Mouse (Mus musculus): ENCODE data around the gene Ptgis. TPM values are rescaled to one million over a fixed set of nuclear protein-coding genes. Genes with fewer than 3 reads are reported as not detected.

Gene Ptgis
- polyA plus RNA-seq, 1 experiment from 2014 or later = 4.2 TPM

GRCm38 (mm10) chr2:167190076-167190399 is 50.4 kb downstream of the Ptgis start, which contains the start of gene Kcnb1:
Gene Kcnb1, minus strand, starts transcription at chr2:167190155.
- WGBS = under 1% methylated on average over 29 of the region's 41 CpGs
- Histone ChIP-seq H3K4me3 (ENCODE audit: low read length) (peak within 1 kb of the TSS; percentile 65), H3K4me2 (ENCODE audit: low read length) (peak within 1 kb of the TSS; percentile 79), H3K9ac (ENCODE audit: low read depth, low read length) (peak within 1 kb of the TSS; percentile 80), H3K36me3 (ENCODE audit: control insufficient read depth, insufficient read depth, low read length) (no peaks in the 10 kb centered on the region; the same call in 1 of the 2 replicates), H3K27ac (ENCODE audit: low read depth, low read length) (peak within 1 kb of the TSS; percentile 60), H3K27me3 (replicated peaks; ENCODE audit: control insufficient read depth, insufficient read depth, low read length) (peaks cover 12% of the 10 kb centered on the region), H3K9me3 (ENCODE audit: control insufficient read depth, low read length) (no peaks in the 10 kb centered on the region), H3K4me1 (ENCODE audit: control insufficient read depth, insufficient read depth, low read depth, low read length) (peaks cover 24% of the 10 kb centered on the region)
- peak; percentile 82 for ATAC-seq

- Histone ChIP-seq H3K27ac (ENCODE audit: low read depth, low read length) (peak overlapping the region; percentile 60; the same call in 1 of the 2 replicates), H3K4me2 (ENCODE audit: low read length) (peak overlapping the region; percentile 79), H3K36me3 (ENCODE audit: control insufficient read depth, insufficient read depth, low read length) (no peaks in the 10 kb centered on the region; the same call in 1 of the 2 replicates), H3K27me3 (replicated peaks; ENCODE audit: control insufficient read depth, insufficient read depth, low read length) (peaks cover 12% of the 10 kb centered on the region), H3K9ac (ENCODE audit: low read depth, low read length) (peak overlapping the region; percentile 80), H3K9me3 (ENCODE audit: control insufficient read depth, low read length) (no peaks in the 10 kb centered on the region), H3K4me3 (ENCODE audit: low read length) (peak overlapping the region; percentile 65), H3K4me1 (ENCODE audit: control insufficient read depth, insufficient read depth, low read depth, low read length) (peaks cover 24% of the 10 kb centered on the region)
- under 1% methylated on average over 42 of the region's 91 CpGs for WGBS
- peak; percentile 74 for ATAC-seq
Observed at GRCm38 (mm10) chr2:167189291-167190075, 50.9 kb downstream of the Ptgis start.

GRCm38 (mm10) chr2:167188315-167189207 is 51.8 kb downstream of the Ptgis start:
- peak overlapping the region; percentile 79 for H3K4me2 ChIP-seq (ENCODE audit: low read length)
- no peaks in the 10 kb centered on the region; the same call in 1 of the 2 replicates for H3K36me3 ChIP-seq (ENCODE audit: control insufficient read depth, insufficient read depth, low read length)
- peaks cover 27% of the 10 kb centered on the region for H3K4me1 ChIP-seq (ENCODE audit: control insufficient read depth, insufficient read depth, low read depth, low read length)
- H3K9me3 ChIP-seq (ENCODE audit: control insufficient read depth, low read length) = no peaks in the 10 kb centered on the region
- WGBS = 23% methylated on average over 47 of the region's 83 CpGs
- H3K9ac ChIP-seq (ENCODE audit: low read depth, low read length) = peak overlapping the region; percentile 80
- H3K4me3 ChIP-seq (ENCODE audit: low read length) = peak overlapping the region; percentile 65
- no peak overlapping the region for H3K27ac ChIP-seq (ENCODE audit: low read depth, low read length)
- no peak for ATAC-seq
- H3K27me3 ChIP-seq (replicated peaks; ENCODE audit: control insufficient read depth, insufficient read depth, low read length) = peaks cover 12% of the 10 kb centered on the region

- Histone ChIP-seq H3K4me1 (ENCODE audit: control insufficient read depth, insufficient read depth, low read depth, low read length) (peaks cover 27% of the 10 kb centered on the region), H3K4me2 (ENCODE audit: low read length) (peak overlapping the region; percentile 3; the same call in 1 of the 2 replicates)
- 72% methylated on average over 5 of the region's 5 CpGs for WGBS
Observed at GRCm38 (mm10) chr2:167187119-167187518, 53.3 kb downstream of the Ptgis start.

GRCm38 (mm10) chr2:167186544-167186943 is 53.9 kb downstream of the Ptgis start:
- H3K27me3 ChIP-seq (replicated peaks; ENCODE audit: control insufficient read depth, insufficient read depth, low read length) = peaks cover 9% of the 10 kb centered on the region
- no peaks in the 10 kb centered on the region; the same call in 1 of the 2 replicates for H3K36me3 ChIP-seq (ENCODE audit: control insufficient read depth, insufficient read depth, low read length)
- no peak overlapping the region for H3K9ac ChIP-seq (ENCODE audit: low read depth, low read length)
- no peak for ATAC-seq
- no peaks in the 10 kb centered on the region for H3K9me3 ChIP-seq (ENCODE audit: control insufficient read depth, low read length)
- H3K4me2 ChIP-seq (ENCODE audit: low read length) = no peak overlapping the region
- H3K4me3 ChIP-seq (ENCODE audit: low read length) = no peak overlapping the region
- peaks cover 27% of the 10 kb centered on the region for H3K4me1 ChIP-seq (ENCODE audit: control insufficient read depth, insufficient read depth, low read depth, low read length)
- 62% methylated on average over 10 of the region's 10 CpGs for WGBS
- no peak overlapping the region for H3K27ac ChIP-seq (ENCODE audit: low read depth, low read length)

More at GRCm38 (mm10) chr2:167187119-167187518, 53.3 kb downstream of the Ptgis start:
- H3K9ac ChIP-seq (ENCODE audit: low read depth, low read length) = no peak overlapping the region
- no peak overlapping the region for H3K27ac ChIP-seq (ENCODE audit: low read depth, low read length)
- H3K4me3 ChIP-seq (ENCODE audit: low read length) = no peak overlapping the region
- no peaks in the 10 kb centered on the region for H3K9me3 ChIP-seq (ENCODE audit: control insufficient read depth, low read length)
- no peak for ATAC-seq
- no peaks in the 10 kb centered on the region; the same call in 1 of the 2 replicates for H3K36me3 ChIP-seq (ENCODE audit: control insufficient read depth, insufficient read depth, low read length)
- peaks cover 12% of the 10 kb centered on the region for H3K27me3 ChIP-seq (replicated peaks; ENCODE audit: control insufficient read depth, insufficient read depth, low read length)

- Histone ChIP-seq H3K4me2 (ENCODE audit: low read length) (no peak overlapping the region), H3K36me3 (ENCODE audit: control insufficient read depth, insufficient read depth, low read length) (no peaks in the 10 kb centered on the region; the same call in 1 of the 2 replicates), H3K4me3 (ENCODE audit: low read length) (no peak overlapping the region), H3K9ac (ENCODE audit: low read depth, low read length) (no peak overlapping the region), H3K27ac (ENCODE audit: low read depth, low read length) (no peak overlapping the region), H3K9me3 (ENCODE audit: control insufficient read depth, low read length) (no peaks in the 10 kb centered on the region), H3K4me1 (ENCODE audit: control insufficient read depth, insufficient read depth, low read depth, low read length) (peaks cover 27% of the 10 kb centered on the region), H3K27me3 (replicated peaks; ENCODE audit: control insufficient read depth, insufficient read depth, low read length) (peaks cover 9% of the 10 kb centered on the region)
- WGBS = 60% methylated on average over 11 of the region's 13 CpGs
- no peak for ATAC-seq
Observed at GRCm38 (mm10) chr2:167186003-167186402, 54.4 kb downstream of the Ptgis start.

GRCm38 (mm10) chr2:167185432-167185831 is 55.0 kb downstream of the Ptgis start:
- Histone ChIP-seq H3K4me1 (ENCODE audit: control insufficient read depth, insufficient read depth, low read depth, low read length) (peaks cover 21% of the 10 kb centered on the region), H3K27me3 (replicated peaks; ENCODE audit: control insufficient read depth, insufficient read depth, low read length) (peaks cover 6% of the 10 kb centered on the region), H3K9me3 (ENCODE audit: control insufficient read depth, low read length) (no peaks in the 10 kb centered on the region), H3K36me3 (ENCODE audit: control insufficient read depth, insufficient read depth, low read length) (no peaks in the 10 kb centered on the region; the same call in 1 of the 2 replicates), H3K4me2 (ENCODE audit: low read length) (no peak overlapping the region), H3K4me3 (ENCODE audit: low read length) (no peak overlapping the region), H3K9ac (ENCODE audit: low read depth, low read length) (no peak overlapping the region), H3K27ac (ENCODE audit: low read depth, low read length) (no peak overlapping the region)
- no peak for ATAC-seq
- whole genome bisulfite sequencing = 89% methylated on average over 2 of the region's 2 CpGs

GRCm38 (mm10) chr2:167181662-167182389 is 58.6 kb downstream of the Ptgis start:
- 84% methylated on average over 14 of the region's 14 CpGs for WGBS
- H3K27ac ChIP-seq (ENCODE audit: low read depth, low read length) = no peak overlapping the region
- no peak overlapping the region for H3K4me3 ChIP-seq (ENCODE audit: low read length)
- H3K36me3 ChIP-seq (ENCODE audit: control insufficient read depth, insufficient read depth, low read length) = no peaks in the 10 kb centered on the region; the same call in 1 of the 2 replicates
- no peaks in the 10 kb centered on the region for H3K9me3 ChIP-seq (ENCODE audit: control insufficient read depth, low read length)
- no peak for ATAC-seq
- no peak overlapping the region for H3K4me2 ChIP-seq (ENCODE audit: low read length)
- peaks cover 6% of the 10 kb centered on the region for H3K4me1 ChIP-seq (ENCODE audit: control insufficient read depth, insufficient read depth, low read depth, low read length)
- no peaks in the 10 kb centered on the region for H3K27me3 ChIP-seq (replicated peaks; ENCODE audit: control insufficient read depth, insufficient read depth, low read length)
- H3K9ac ChIP-seq (ENCODE audit: low read depth, low read length) = no peak overlapping the region

Measured in hindbrain, embryonic 16.5 days (tissue).